Mouse (Mus musculus) right cerebral cortex, adult 18-20 months (tissue): Measurements from ENCODE around the gene Pex11a.

Experiments used
- DNase-seq: peaks from one replicate; pipeline ENCODE4 v3.0.0; 2022; ENCODE audit warnings: mixed read lengths

The Pex11a gene

DNA sequence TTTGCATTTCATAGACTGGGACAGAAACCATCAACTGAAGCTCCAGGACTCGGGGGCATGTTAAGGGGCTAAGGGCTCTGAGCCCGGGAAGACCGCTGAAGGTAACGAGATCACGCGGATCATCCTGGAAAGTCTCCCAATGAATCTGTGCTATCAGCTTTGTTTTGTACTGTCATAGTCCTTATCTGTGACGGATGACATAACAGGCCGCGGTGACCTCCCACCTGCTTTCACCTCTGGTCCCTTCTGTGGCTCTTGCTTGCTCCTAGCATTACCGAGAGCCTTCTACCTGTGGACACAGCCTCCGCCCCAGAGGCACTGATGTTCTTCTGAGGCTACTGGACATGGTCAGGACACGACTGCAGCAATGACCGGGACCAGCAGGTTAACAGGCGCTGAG lies 6.4 kb downstream of the Pex11a start:
- no peak for DNase-seq

DNA sequence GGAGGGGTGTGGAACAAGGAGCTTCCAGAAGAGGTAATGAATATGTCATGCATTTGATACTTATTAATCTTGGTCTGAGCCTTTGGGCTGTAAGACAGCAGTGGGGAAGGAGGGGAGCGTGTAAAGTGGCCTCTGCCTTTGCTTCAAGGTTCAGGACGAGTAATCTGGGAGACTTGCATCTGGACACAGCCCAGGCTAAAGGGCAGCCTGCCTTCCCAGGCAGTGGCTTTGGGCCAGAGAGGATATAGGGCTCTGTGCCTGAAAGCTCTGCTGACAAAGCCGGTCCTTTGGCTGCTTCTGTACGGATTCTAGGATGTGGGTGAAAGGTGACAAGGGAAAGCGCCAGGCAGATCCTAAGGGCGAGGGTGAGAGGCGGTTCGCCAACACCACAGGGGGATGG lies 8.4 kb downstream of the Pex11a start:
- DNase-seq, result no peak

GRCm38 (mm10) chr7:79732622-79733021 lies 10.3 kb downstream of the Pex11a start, which contains the start of gene Plin1:
Gene Plin1, minus strand, starts transcription at chr7:79732903.
- DNase-seq, result no peak

DNA sequence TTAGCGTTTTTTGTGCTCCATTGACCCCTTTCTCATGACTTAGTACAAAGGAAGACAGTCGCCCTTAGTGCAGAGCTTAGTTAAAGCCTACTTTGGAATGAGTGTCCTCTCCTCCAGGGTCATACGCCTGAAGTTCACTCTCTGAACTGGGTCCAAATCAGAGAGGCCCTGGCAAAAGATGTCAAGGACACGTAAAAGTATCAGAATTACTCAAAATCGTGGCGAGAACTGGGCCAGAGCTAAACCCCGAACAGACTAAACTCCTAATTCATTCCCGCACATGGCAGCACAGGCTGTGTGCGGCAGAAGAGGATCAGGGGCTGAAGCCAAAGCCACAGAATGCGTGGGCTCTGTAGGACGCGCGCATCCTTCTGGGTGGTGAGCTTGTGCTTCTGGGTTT lies 11.5 kb downstream of the Pex11a start:
- no peak for DNase-seq

- DNase-seq, result no peak
These were observed 13.1 kb downstream of the Pex11a start for GRCm38 (mm10) chr7:79729743-79730370.

DNA sequence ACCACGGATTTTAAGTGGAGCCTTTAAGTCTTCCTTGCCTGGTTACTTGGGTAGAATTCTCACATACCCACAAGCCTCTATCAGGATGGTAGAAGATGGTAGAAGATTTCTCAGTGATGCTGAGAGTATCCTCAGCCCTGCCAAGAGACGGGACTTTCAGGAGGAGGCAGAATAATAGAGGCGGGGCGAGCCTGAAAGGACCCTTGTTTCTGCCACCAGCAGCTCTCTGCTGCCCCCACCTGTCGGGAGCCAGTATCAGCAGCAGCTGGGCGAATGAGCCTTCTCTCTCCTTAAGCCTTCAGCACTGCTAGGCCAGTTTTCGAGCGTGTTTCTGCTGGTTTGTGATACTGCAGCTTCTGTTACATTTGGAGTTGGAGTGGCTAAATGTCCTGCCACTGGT lies 13.8 kb downstream of the Pex11a start:
- peak; percentile 36 for DNase-seq

GRCm38 (mm10) chr7:79728219-79728618 lies 14.7 kb downstream of the Pex11a start:
- DNase-seq, result peak; percentile 44

GRCm38 (mm10) chr7:79727091-79727490 lies 15.8 kb downstream of the Pex11a start:
- DNase-seq, result peak; percentile 59

GRCm38 (mm10) chr7:79721386-79721977 lies 21.4 kb downstream of the Pex11a start:
- peak; percentile 42 for DNase-seq

DNA sequence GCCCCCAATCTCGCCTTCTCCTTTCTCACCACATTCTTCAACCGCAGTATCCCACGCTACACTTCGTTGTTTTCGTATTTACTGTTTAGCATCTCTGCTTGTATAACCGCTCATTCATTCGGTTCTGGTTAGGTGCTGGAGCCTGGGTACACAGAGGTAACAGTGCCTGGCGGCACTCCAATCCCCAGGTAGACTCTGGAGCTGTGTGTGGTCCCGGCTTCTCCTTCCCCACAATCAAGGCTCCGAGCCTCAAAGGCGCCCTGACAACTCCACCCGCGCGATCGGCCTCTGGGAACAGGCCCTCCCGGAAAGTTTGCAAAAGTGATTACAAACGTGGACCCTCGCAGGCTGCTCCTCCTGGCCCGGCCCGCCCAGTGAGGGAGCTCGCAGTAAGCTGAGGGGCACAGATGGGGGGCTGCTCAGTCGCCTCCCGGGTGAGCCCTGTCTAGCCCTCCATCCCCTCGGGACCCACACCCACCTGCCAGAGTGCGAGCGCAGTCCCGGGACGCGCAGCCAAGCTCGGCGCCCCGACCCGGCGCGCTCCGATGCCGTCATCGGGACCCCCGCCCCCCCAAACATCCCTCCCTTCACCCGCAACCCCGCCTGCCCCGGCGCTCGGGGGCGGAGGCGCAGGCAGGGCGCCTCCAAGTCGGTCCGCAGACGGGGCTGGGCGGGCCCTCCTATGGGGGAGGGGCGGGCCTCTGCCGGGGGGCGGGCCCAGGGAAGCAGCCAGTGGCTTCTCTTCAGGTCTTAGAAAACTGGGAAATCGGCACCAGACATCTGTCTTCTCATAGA lies 27.5 kb downstream of the Pex11a start, which contains the start of gene Kif7:
Kif7 (minus strand) TSS at position 534 of the 795 bp plus-strand sequence.
- no peak for DNase-seq

DNA sequence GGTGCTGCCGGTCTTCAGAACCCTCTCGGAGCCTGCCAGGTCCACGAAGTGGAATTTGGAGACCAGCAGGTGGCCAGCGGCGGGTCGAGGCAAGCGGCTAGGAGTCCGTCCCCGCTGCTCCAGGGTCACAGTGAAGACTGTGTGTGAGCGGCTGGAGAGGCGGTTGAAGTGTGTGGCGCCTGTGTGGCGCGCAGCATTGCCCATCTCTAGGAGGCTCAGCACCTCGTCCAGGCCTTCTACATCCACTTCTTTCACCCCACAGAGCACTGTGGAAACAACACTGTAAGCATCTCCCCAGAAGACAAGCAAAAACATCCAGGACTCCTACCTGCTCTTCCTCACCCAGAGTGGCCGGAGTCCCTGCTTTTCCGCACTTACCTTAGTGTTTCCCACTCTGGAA lies 32.1 kb downstream of the Pex11a start:
- DNase-seq, result no peak

GRCm38 (mm10) chr7:79710130-79710607 lies 32.8 kb downstream of the Pex11a start:
- DNase-seq, result peak; percentile 65

- no peak for DNase-seq
These were observed 37.7 kb downstream of the Pex11a start for GRCm38 (mm10) chr7:79705210-79705609.

DNA sequence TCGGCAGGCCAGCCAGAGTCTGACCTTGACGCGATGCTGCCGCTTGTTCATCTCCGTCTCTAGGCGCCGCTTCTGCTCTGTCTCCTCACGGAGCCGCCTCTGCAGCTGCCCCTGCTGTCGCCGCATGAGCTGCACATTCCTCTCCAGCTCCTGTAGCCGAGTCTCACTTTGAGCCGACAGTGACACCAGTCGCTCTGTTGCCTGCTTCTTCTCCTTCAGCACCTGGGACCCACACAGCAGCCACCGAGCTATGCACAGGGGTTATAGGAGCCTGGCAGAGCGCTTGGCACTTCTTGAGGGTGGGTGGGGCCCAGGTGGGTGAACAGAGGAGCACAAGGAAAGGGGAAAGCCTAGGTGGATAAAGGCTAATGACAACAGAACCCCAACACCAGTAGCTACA lies 40.2 kb downstream of the Pex11a start:
- no peak for DNase-seq

DNA sequence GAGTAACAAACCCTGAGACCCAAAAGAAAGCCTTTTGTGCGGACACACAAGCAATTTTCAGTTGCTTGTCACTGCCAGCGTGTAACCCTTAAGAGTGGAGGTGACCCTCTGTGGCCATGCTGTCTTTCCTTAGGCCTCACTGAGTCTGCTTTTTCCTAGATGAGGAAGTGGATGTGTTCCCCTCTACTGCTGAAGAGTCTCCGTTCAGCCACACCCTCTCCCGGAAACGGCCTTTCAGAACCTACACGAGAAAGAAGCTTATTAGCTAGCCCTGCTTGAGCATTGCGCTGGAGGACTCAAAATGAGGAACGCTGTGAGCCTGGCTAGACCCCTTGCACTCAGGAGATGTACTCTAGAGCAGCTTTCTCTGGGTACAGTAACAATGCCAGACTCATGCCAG lies 46.4 kb downstream of the Pex11a start:
- DNase-seq, result no peak
